Mouse (Mus musculus) intestine, postnatal 0 days (tissue): Measurements from ENCODE around the gene Ing3. TPM values are rescaled to one million over a fixed set of nuclear protein-coding genes. Genes with fewer than 3 reads are reported as not detected.
A peak's percentile ranks its signal among the peaks of the same experiment; 100 is the strongest.

Experiments used
- ATAC-seq: fragments of 200-750 bp; cut with Nextera tagmentation; 2 replicates; pipeline ENCODE4 v1.8.0; 2017; ENCODE audit warnings: mild to moderate bottlenecking, moderate TSS enrichment, moderate library complexity
- H3K27ac ChIP-seq: fragments of 300-500 bp; sonication (generic); 2 replicates; pipeline ENCODE4 v1.5.1; 2014; ENCODE audit warnings: mild to moderate bottlenecking, low read depth, low read length, moderate library complexity
- H3K27me3 ChIP-seq: fragments of 300-500 bp; sonication (generic); replicated peaks from 2 replicates; pipeline ENCODE4 v1.6.1; 2014; ENCODE audit warnings: low read length, mixed read lengths; ENCODE audit not compliant: control insufficient read depth, insufficient read depth
- H3K36me3 ChIP-seq: fragments of 300-500 bp; sonication (generic); 2 replicates; pipeline ENCODE4 v1.6.1; 2014; ENCODE audit warnings: mild to moderate bottlenecking, moderate library complexity; ENCODE audit not compliant: control insufficient read depth, insufficient read depth
- H3K4me1 ChIP-seq: fragments of 300-500 bp; sonication (generic); replicated peaks from 2 replicates; pipeline ENCODE4 v1.6.1; 2014; ENCODE audit warnings: antibody characterized with exemption, low read length, mixed read lengths; ENCODE audit not compliant: control insufficient read depth, insufficient read depth
- H3K4me2 ChIP-seq: fragments of 300-500 bp; sonication (generic); replicated peaks from 2 replicates; pipeline ENCODE4 v1.6.1; 2014; ENCODE audit warnings: low read depth, mild to moderate bottlenecking, moderate library complexity
- H3K4me3 ChIP-seq: fragments of 300-500 bp; sonication (generic); 2 replicates; pipeline ENCODE4 v1.5.1; 2014; ENCODE audit warnings: low read depth, low read length
- H3K9ac ChIP-seq: fragments of 300-500 bp; sonication (generic); 2 replicates; pipeline ENCODE4 v1.6.1; 2014; ENCODE audit warnings: mild to moderate bottlenecking, low read depth, low read length
- H3K9me3 ChIP-seq: fragments of 300-500 bp; sonication (generic); 2 replicates; pipeline ENCODE4 v1.6.1; 2016; ENCODE audit warnings: mixed run types; ENCODE audit not compliant: control insufficient read depth
- CTCF ChIP-seq: sonication (generic); IDR thresholded peaks from 2 replicates; pipeline ENCODE4 v1.5.1; 2016; ENCODE audit warnings: low read depth, mild to moderate bottlenecking, control low read depth, antibody characterized with exemption, moderate library complexity
- WGBS: fragments of 180-500 bp; shearing (Covaris S2); extraction: QIAGEN DNeasy Blood & Tissue Kit; methylation state at CpG from one replicate; pipeline ENCODE4 v1.1.7; 2014; 5-methylcytosine and 5-hydroxymethylcytosine counted together
- polyA plus RNA-seq: library from polyadenylated mRNA; unstranded; fragments of >200 nt; fragmentation: Nextera tagmentation; extraction: Ambion mirVana; gene quantifications from 2 replicates; pipeline ENCODE4 v1.2.1, GENCODE M21; 2015

The Ing3 gene
- polyA plus RNA-seq, 1 experiment from 2014 or later, result 25.0 TPM

- Histone ChIP-seq H3K9me3 (no peaks in the 10 kb centered on the region), H3K36me3 (no peaks in the 10 kb centered on the region), H3K27ac (no peak overlapping the region), H3K4me2 (no peak overlapping the region), H3K4me3 (no peak overlapping the region), H3K27me3 (no peaks in the 10 kb centered on the region), H3K9ac (no peak overlapping the region), H3K4me1 (peaks cover 20% of the 10 kb centered on the region)
- no peak for TF ChIP-seq CTCF
- 56% methylated on average over 6 of the region's 6 CpGs for WGBS
- ATAC-seq, result no peak
Measured at GRCm38 (mm10) chr6:22000086-22000485, 50.7 kb downstream of the Ing3 start.

- no peak for TF ChIP-seq CTCF
- 69% methylated on average over 3 of the region's 3 CpGs for WGBS
- Histone ChIP-seq H3K36me3 (no peaks in the 10 kb centered on the region), H3K4me3 (no peak overlapping the region), H3K9me3 (no peaks in the 10 kb centered on the region), H3K27me3 (no peaks in the 10 kb centered on the region), H3K27ac (no peak overlapping the region), H3K4me1 (peaks cover 20% of the 10 kb centered on the region), H3K9ac (no peak overlapping the region), H3K4me2 (no peak overlapping the region)
- ATAC-seq, result no peak
Measured at GRCm38 (mm10) chr6:22000881-22001280, 51.5 kb downstream of the Ing3 start.

- no peak overlapping the region for H3K27ac ChIP-seq
- WGBS, result 67% methylated on average over 5 of the region's 5 CpGs
- H3K4me1 ChIP-seq, result peaks cover 20% of the 10 kb centered on the region
- ATAC-seq, result peak; percentile 50; the same call in 1 of the 2 replicates
- H3K36me3 ChIP-seq, result no peaks in the 10 kb centered on the region
- no peaks in the 10 kb centered on the region for H3K9me3 ChIP-seq
- H3K27me3 ChIP-seq, result no peaks in the 10 kb centered on the region
- H3K9ac ChIP-seq, result no peak overlapping the region
- H3K4me3 ChIP-seq, result no peak overlapping the region
- no peak overlapping the region for H3K4me2 ChIP-seq
- no peak for TF ChIP-seq CTCF
Measured at GRCm38 (mm10) chr6:22001284-22001916, 52.0 kb downstream of the Ing3 start.

- ATAC-seq, result peak; percentile 28; the same call in 1 of the 2 replicates
- Histone ChIP-seq H3K4me3 (no peak overlapping the region), H3K9me3 (no peaks in the 10 kb centered on the region), H3K4me2 (peak overlapping the region; percentile 21; the same call in 1 of the 2 replicates), H3K27ac (peak overlapping the region; percentile 66), H3K27me3 (no peaks in the 10 kb centered on the region), H3K36me3 (no peaks in the 10 kb centered on the region), H3K9ac (peak overlapping the region; percentile 31; the same call in 1 of the 2 replicates), H3K4me1 (peaks cover 20% of the 10 kb centered on the region)
- TF ChIP-seq CTCF, result no peak
- 60% methylated on average over 17 of the region's 17 CpGs for WGBS
Measured at GRCm38 (mm10) chr6:22002521-22003199, 53.3 kb downstream of the Ing3 start.

GRCm38 (mm10) chr6:22003200-22003587 lies 53.8 kb downstream of the Ing3 start:
- Histone ChIP-seq H3K4me1 (peaks cover 20% of the 10 kb centered on the region), H3K4me3 (no peak overlapping the region), H3K9ac (no peak overlapping the region), H3K27ac (peak overlapping the region; percentile 66), H3K27me3 (no peaks in the 10 kb centered on the region), H3K9me3 (no peaks in the 10 kb centered on the region), H3K4me2 (peak overlapping the region; percentile 21; the same call in 1 of the 2 replicates), H3K36me3 (no peaks in the 10 kb centered on the region)
- ATAC-seq, result peak; percentile 49
- no peak for TF ChIP-seq CTCF
- WGBS, result 41% methylated on average over 6 of the region's 6 CpGs

GRCm38 (mm10) chr6:22003959-22004543 lies 54.7 kb downstream of the Ing3 start:
- Histone ChIP-seq H3K27me3 (no peaks in the 10 kb centered on the region), H3K4me3 (no peak overlapping the region), H3K4me1 (peaks cover 12% of the 10 kb centered on the region), H3K9ac (no peak overlapping the region), H3K36me3 (no peaks in the 10 kb centered on the region), H3K4me2 (no peak overlapping the region), H3K27ac (0 out of 2 replicates have a peak overlapping the region, but pooled peaks have one; percentile 22), H3K9me3 (no peaks in the 10 kb centered on the region)
- WGBS, result 72% methylated on average over 10 of the region's 10 CpGs
- no peak for TF ChIP-seq CTCF
- no peak for ATAC-seq
